Mouse (Mus musculus): ENCODE data around the gene Dpp8.

GRCm38 (mm10) chr9:65021887-65022579 is 10.2 kb upstream of the Dpp8 start:
- TF ChIP-seq ZC3H11A (IDR thresholded peaks at IDR 0.05; ENCODE audit: borderline replicate concordance, low read depth, low read length) (no peak), HCFC1 (IDR thresholded peaks at IDR 0.05; ENCODE audit: borderline replicate concordance, insufficient read depth, low read length) (no peak), MAFK (IDR thresholded peaks at IDR 0.05; ENCODE audit: insufficient read depth, low read depth, low read length) (no peak)
